Mouse (Mus musculus): ENCODE measurements around the gene Gmeb2. TPM values are rescaled to one million over a fixed set of nuclear protein-coding genes. Genes with fewer than 3 reads are reported as not detected.
A peak's percentile ranks its signal among the peaks of the same experiment; 100 is the strongest.

Gene Gmeb2
- total RNA-seq, 1 experiment = 15.2 TPM

DNA sequence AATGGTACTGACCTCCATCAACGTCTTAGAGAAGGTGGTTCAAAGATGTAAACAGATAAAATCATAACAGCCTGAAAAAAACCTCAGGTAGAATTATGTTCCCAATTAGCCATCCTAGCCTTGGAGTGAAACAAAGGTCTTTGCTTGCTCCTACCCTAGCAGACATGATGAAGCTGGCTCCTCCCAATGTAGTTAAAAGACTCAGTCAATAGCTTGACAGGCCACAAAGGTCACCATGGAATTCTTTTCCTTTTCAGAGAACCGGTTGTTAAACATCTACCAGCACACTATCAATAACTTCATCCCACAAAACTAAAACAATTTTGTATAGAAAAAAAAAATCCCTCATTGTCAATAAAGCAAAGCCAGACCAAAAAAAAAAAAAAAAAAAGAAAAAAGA, 42.8 kb downstream of the Gmeb2 start:
- in situ Hi-C loops (cut with MboI; ENCODE audit: low sequenced_read_pairs in 2 of 2, unreplicated experiment in 2 of 2) = no loop called here
- no peaks in the 10 kb centered on the region for H3K36me3 ChIP-seq (ENCODE audit: control insufficient read depth, insufficient read depth, low read length, poor library complexity, severe bottlenecking)
- H3K4me1 ChIP-seq (ENCODE audit: control insufficient read depth in 2 of 2, insufficient read depth in 2 of 2, low read length in 2 of 2, poor library complexity in 1 of 2) = peaks cover 9 to 11% of the 10 kb centered on the region in 2 experiments
- TF ChIP-seq ZC3H11A (IDR thresholded peaks at IDR 0.05; ENCODE audit: borderline replicate concordance, low read depth, low read length) = no peak
- TF ChIP-seq ZNF384 (IDR thresholded peaks at IDR 0.05; ENCODE audit: low read depth, low read length) = no peak
- no peak for TF ChIP-seq MAFK (IDR thresholded peaks at IDR 0.05; ENCODE audit: insufficient read depth, low read depth, low read length)
- TF ChIP-seq CHD2 (IDR thresholded peaks at IDR 0.05; ENCODE audit: low read depth, low read length) = no peak
- no peak for TF ChIP-seq HCFC1 (IDR thresholded peaks at IDR 0.05; ENCODE audit: borderline replicate concordance, insufficient read depth, low read length)
- DNase-seq (ENCODE audit: low read depth, low spot score) = no peak
- no peak overlapping the region for H3K9ac ChIP-seq (ENCODE audit: insufficient read depth, low read depth, low read length, poor library complexity, severe bottlenecking)
- no peak overlapping the region; the same call in 1 of the 2 replicates for H3K27ac ChIP-seq (ENCODE audit: insufficient read depth, low read depth, low read length, poor library complexity, severe bottlenecking)
- H3K4me3 ChIP-seq (ENCODE audit: insufficient read depth in 1 of 2, low read depth in 1 of 2, low read length in 2 of 2, poor library complexity in 1 of 2, severe bottlenecking in 1 of 2) = no peak overlapping the region
- H3K9me3 ChIP-seq (ENCODE audit: control insufficient read depth, insufficient read depth, low read depth, low read length) = no peaks in the 10 kb centered on the region

DNA sequence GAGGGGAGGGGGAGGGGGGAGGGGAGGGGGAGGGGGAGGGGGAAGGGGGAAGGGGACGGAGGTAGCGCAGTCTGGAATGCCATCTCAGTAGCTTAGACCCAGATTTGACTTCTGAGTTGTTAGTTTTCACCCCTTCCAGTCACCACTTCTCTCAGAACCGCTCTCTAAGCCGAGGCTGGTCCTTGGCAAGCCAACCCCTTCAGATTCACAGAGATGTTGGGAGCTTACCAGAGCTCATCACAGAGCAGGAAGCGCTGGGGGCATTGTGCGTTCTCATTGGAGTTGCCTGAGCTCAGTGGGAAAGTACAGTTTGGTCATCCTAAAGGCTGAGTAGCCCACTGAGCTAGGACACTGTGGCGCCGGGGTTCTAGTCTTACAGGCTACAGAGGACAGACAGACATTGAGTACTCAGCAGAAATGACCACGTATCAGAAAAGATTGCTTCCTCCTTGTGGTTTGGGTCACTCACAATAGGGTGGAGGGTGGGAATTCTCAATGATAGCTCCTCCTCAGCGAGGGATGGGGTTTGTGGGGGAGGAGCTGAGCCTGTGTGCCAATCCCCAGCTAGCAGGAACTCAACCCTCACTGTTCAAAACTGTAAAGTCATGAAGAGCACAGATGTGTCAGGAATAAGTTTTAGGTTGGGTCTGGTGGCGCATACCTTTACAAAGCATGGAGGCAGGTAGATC, 44.0 kb downstream of the Gmeb2 start:
- in situ Hi-C loops (cut with MboI; ENCODE audit: low sequenced_read_pairs in 2 of 2, unreplicated experiment in 2 of 2) = no loop called here
- peak overlapping the region; percentile 9; the same call in 1 of the 2 replicates for H3K27ac ChIP-seq (ENCODE audit: insufficient read depth, low read depth, low read length, poor library complexity, severe bottlenecking)
- peak; percentile 47 for DNase-seq (ENCODE audit: low read depth, low spot score)
- H3K36me3 ChIP-seq (ENCODE audit: control insufficient read depth, insufficient read depth, low read length, poor library complexity, severe bottlenecking) = no peaks in the 10 kb centered on the region
- peaks cover 9 to 11% of the 10 kb centered on the region in 2 experiments for H3K4me1 ChIP-seq (ENCODE audit: control insufficient read depth in 2 of 2, insufficient read depth in 2 of 2, low read length in 2 of 2, poor library complexity in 1 of 2)
- H3K9me3 ChIP-seq (ENCODE audit: control insufficient read depth, insufficient read depth, low read depth, low read length) = no peaks in the 10 kb centered on the region
- H3K9ac ChIP-seq (ENCODE audit: insufficient read depth, low read depth, low read length, poor library complexity, severe bottlenecking) = peak overlapping the region; percentile 44; the same call in 1 of the 2 replicates
- peak overlapping the region; percentile 35 to 66 for H3K4me3 ChIP-seq (ENCODE audit: insufficient read depth in 1 of 2, low read depth in 1 of 2, low read length in 2 of 2, poor library complexity in 1 of 2, severe bottlenecking in 1 of 2)
- no peak for TF ChIP-seq ZC3H11A (IDR thresholded peaks at IDR 0.05; ENCODE audit: borderline replicate concordance, low read depth, low read length)
- no peak for TF ChIP-seq HCFC1 (IDR thresholded peaks at IDR 0.05; ENCODE audit: borderline replicate concordance, insufficient read depth, low read length)
- 0 out of 2 replicates have a peak, but pooled peaks have one; percentile 42 for TF ChIP-seq MAFK (IDR thresholded peaks at IDR 0.05; ENCODE audit: insufficient read depth, low read depth, low read length)

- no peak overlapping the region for H3K27ac ChIP-seq (ENCODE audit: insufficient read depth, low read depth, low read length, poor library complexity, severe bottlenecking)
These were observed 45.5 kb downstream of the Gmeb2 start for GRCm38 (mm10) chr2:181242314-181242665.

GRCm38 (mm10) chr2:181241602-181242313, 46.1 kb downstream of the Gmeb2 start, which contains the start of gene Helz2:
TSS of gene Helz2 (minus strand) at chr2:181242027.
- Histone ChIP-seq H3K9ac (ENCODE audit: insufficient read depth, low read depth, low read length, poor library complexity, severe bottlenecking) (no peak within 1 kb of the TSS), H3K4me1 (ENCODE audit: control insufficient read depth in 2 of 2, insufficient read depth in 2 of 2, low read length in 2 of 2, poor library complexity in 1 of 2) (peaks cover 9 to 11% of the 10 kb centered on the region in 2 experiments), H3K4me3 (ENCODE audit: insufficient read depth in 1 of 2, low read depth in 1 of 2, low read length in 2 of 2, poor library complexity in 1 of 2, severe bottlenecking in 1 of 2) (peak within 1 kb of the TSS; percentile 28 to 32; a peak in 2 of 4 replicates), H3K27ac (ENCODE audit: insufficient read depth, low read depth, low read length, poor library complexity, severe bottlenecking) (no peak within 1 kb of the TSS), H3K9me3 (ENCODE audit: control insufficient read depth, insufficient read depth, low read depth, low read length) (no peaks in the 10 kb centered on the region), H3K36me3 (ENCODE audit: control insufficient read depth, insufficient read depth, low read length, poor library complexity, severe bottlenecking) (no peaks in the 10 kb centered on the region)
- no peak for DNase-seq (ENCODE audit: low read depth, low spot score)
- in situ Hi-C loops (cut with MboI; ENCODE audit: low sequenced_read_pairs in 2 of 2, unreplicated experiment in 2 of 2) = no loop called here
- TF ChIP-seq MAFK (IDR thresholded peaks at IDR 0.05; ENCODE audit: insufficient read depth, low read depth, low read length) (no peak), ZC3H11A (IDR thresholded peaks at IDR 0.05; ENCODE audit: borderline replicate concordance, low read depth, low read length) (no peak), ZNF384 (IDR thresholded peaks at IDR 0.05; ENCODE audit: low read depth, low read length) (no peak), HCFC1 (IDR thresholded peaks at IDR 0.05; ENCODE audit: borderline replicate concordance, insufficient read depth, low read length) (no peak), CHD2 (IDR thresholded peaks at IDR 0.05; ENCODE audit: low read depth, low read length) (no peak)

More at GRCm38 (mm10) chr2:181242314-181242665, 45.5 kb downstream of the Gmeb2 start:
- Histone ChIP-seq H3K36me3 (ENCODE audit: control insufficient read depth, insufficient read depth, low read length, poor library complexity, severe bottlenecking) (no peaks in the 10 kb centered on the region), H3K9ac (ENCODE audit: insufficient read depth, low read depth, low read length, poor library complexity, severe bottlenecking) (no peak overlapping the region), H3K4me3 (ENCODE audit: insufficient read depth in 1 of 2, low read depth in 1 of 2, low read length in 2 of 2, poor library complexity in 1 of 2, severe bottlenecking in 1 of 2) (no peak overlapping the region), H3K9me3 (ENCODE audit: control insufficient read depth, insufficient read depth, low read depth, low read length) (no peaks in the 10 kb centered on the region), H3K4me1 (ENCODE audit: control insufficient read depth in 2 of 2, insufficient read depth in 2 of 2, low read length in 2 of 2, poor library complexity in 1 of 2) (peaks cover 9 to 11% of the 10 kb centered on the region in 2 experiments)
- no peak for TF ChIP-seq HCFC1 (IDR thresholded peaks at IDR 0.05; ENCODE audit: borderline replicate concordance, insufficient read depth, low read length)
- no peak for TF ChIP-seq ZC3H11A (IDR thresholded peaks at IDR 0.05; ENCODE audit: borderline replicate concordance, low read depth, low read length)
- TF ChIP-seq MAFK (IDR thresholded peaks at IDR 0.05; ENCODE audit: insufficient read depth, low read depth, low read length) = no peak
- TF ChIP-seq CHD2 (IDR thresholded peaks at IDR 0.05; ENCODE audit: low read depth, low read length) = no peak
- TF ChIP-seq ZNF384 (IDR thresholded peaks at IDR 0.05; ENCODE audit: low read depth, low read length) = no peak
- in situ Hi-C loops (cut with MboI; ENCODE audit: low sequenced_read_pairs in 2 of 2, unreplicated experiment in 2 of 2) = no loop called here
- DNase-seq (ENCODE audit: low read depth, low spot score) = no peak

Data from ES-E14 (cell line).